Mouse (Mus musculus): ENCODE measurements around the gene Zswim9.
"Not testable (repeated sequence)": the region's sequence is repeated elsewhere in the genome, so short reads cannot be mapped to it uniquely, and the experiment has no call there.

Gene Zswim9

GRCm38 (mm10) chr7:13278308-13278891, at the start of gene Zswim9:
Zswim9 (minus strand) TSS chr7:13278721.
- peak; percentile 88 for DNase-seq (ENCODE audit: low spot score)

- no peak for DNase-seq (ENCODE audit: low spot score)
Observed at GRCm38 (mm10) chr7:13324316-13324715, 45.8 kb upstream of the Zswim9 start, which contains the start of gene Pla2g4c. Pla2g4c (plus strand) TSS chr7:13324655.

GRCm38 (mm10) chr7:13321424-13321823, 42.9 kb upstream of the Zswim9 start:
- DNase-seq (ENCODE audit: low spot score), result no peak

- DNase-seq (ENCODE audit: low spot score), result no peak
Observed at GRCm38 (mm10) chr7:13314095-13314597, 35.6 kb upstream of the Zswim9 start.

DNA sequence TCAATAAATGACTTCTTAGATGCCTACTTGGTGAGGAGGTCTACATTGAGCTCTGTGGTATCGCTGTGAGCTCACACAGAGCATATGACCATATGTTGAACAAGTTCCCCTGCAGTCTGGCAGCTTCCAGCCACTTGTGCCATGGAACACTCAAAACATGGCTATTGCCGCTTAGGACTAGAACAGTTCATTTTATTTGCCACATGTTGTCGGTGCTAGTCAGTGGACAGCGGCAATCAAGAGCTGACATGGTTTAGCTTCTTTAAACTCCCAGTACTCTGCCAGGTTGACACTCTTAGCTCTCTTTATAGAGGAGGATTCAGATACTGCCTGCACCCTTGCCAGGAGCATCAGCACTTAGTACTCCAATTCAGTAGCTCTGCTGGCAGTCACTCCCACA, 32.9 kb upstream of the Zswim9 start:
- DNase-seq (ENCODE audit: low spot score), result no peak

- DNase-seq (ENCODE audit: low spot score), result no peak
Observed at GRCm38 (mm10) chr7:13310493-13311199, 32.1 kb upstream of the Zswim9 start.

DNA sequence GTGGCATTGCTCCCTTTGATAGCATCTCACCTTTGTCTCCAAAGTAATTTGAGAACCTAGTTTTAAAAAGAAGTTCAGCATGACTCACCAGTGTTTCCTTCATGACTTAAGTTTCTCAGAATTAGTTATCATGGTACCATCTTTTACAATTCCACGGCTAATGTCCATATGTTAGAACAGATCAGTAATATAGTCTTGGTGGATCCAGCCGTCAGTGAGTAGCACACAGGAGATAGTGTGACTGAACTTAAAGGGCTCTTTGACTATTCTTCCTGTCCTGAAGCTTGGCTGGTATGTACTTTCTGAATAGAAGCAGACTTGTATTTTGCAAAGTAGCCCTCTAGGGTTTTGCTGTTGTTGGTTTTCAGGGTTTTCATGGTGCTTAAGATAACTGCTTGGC, 30.9 kb upstream of the Zswim9 start:
- DNase-seq (ENCODE audit: low spot score), result no peak

GRCm38 (mm10) chr7:13303372-13303771, 24.9 kb upstream of the Zswim9 start:
- DNase-seq (ENCODE audit: low spot score), result no peak

DNA sequence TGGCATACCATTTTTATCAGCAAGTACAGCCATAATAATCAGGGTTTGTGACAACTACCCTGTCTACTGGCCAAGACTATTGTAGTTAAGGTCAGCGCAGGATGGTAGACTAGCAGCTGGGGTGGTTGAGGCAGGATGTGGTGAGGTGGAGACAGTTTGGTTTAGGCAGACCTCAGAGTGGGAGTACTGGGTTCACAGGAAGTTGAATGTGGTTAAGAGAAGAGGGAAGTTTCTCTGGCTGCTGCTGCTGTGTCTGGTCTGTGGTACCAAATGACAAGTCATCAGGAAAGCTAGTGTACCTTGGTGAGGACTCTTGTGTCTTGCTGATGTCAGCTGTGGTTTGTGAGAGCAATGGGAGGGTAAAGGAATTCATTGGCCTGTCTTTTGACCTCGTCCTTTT, 24.3 kb upstream of the Zswim9 start:
- no peak for DNase-seq (ENCODE audit: low spot score)

GRCm38 (mm10) chr7:13301643-13302042, 23.1 kb upstream of the Zswim9 start:
- no peak for DNase-seq (ENCODE audit: low spot score)

- no peak for DNase-seq (ENCODE audit: low spot score)
Observed at GRCm38 (mm10) chr7:13298821-13299220, 20.3 kb upstream of the Zswim9 start.

DNA sequence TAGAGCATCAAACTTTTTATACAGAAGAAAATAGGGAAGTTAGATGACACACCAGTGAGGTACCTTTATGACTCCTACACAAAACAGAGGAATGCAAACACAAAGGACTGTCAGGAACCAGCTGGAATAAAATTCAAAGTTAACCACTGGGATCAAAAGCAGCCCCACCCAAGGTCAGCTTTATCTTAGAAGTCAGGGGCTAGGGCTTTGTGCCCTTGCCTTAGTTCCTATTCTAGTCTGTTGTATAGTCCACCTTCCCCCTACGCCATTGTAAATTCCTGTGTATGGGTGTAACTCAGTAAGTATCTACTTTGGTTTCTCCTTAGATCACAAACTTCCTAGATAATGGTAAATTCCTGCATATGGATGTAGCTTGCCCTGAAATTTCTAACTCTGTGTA, 19.1 kb upstream of the Zswim9 start:
- DNase-seq (ENCODE audit: low spot score), result no peak

GRCm38 (mm10) chr7:13295256-13295655, 16.7 kb upstream of the Zswim9 start:
- DNase-seq (ENCODE audit: low spot score), result no peak

- no peak for DNase-seq (ENCODE audit: low spot score)
Observed at GRCm38 (mm10) chr7:13293878-13294855, 15.6 kb upstream of the Zswim9 start.

GRCm38 (mm10) chr7:13291370-13291769, 12.8 kb upstream of the Zswim9 start:
- DNase-seq (ENCODE audit: low spot score), result no peak

DNA sequence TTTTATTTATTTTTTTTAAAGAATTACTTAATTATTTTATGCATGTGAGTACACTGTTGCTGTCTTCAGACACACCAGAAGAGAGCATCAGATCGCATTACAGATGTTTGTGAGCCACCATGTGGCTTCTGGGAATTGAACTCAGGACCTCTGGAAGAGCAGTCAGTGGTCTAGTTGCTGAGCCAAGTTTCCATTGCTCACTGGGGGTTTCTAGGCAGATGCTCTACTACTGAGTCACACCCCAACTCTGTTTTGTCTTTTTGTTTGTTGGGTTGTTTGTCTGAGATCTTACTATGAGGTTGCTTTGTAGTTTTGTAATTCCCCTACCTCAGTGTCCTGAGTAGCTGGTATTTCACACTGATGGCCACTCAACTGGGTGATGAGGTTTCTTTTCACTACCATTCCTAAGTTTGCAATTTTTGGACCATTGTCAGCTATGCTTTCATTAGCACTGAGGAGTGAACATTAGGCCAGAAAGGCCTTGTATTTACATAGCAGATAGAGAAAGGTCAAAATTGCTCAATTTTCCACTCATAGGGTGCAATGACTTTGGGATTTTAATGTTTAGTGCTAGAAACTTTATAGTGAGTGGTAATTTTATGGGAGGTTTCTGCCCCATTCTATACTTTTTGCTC, 11.6 kb upstream of the Zswim9 start:
- no peak for DNase-seq (ENCODE audit: low spot score)

DNA sequence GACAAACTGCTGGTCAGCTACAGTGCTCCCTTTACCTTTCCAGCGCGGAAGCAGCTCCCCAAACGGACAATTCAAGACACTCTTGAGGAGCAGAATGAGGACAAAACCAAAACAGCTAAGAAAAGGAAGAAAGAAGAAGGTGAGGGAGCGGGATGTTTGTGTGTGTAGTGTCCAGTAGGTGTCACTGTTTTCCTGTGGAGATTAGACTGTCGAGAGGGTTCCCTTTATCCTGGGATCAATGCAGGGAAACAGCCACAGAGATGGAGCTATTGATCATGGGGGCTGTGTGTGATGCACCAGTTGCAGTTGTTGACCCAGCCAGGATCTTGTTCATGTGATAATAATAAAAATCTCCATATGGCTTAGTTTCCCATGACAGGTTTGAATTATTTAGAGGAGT, 10.1 kb upstream of the Zswim9 start:
- no peak for DNase-seq (ENCODE audit: low spot score)

GRCm38 (mm10) chr7:13278957-13279356, 436 bp upstream of the Zswim9 start:
- DNase-seq (ENCODE audit: low spot score), result not testable (repeated sequence)

- no peak for DNase-seq (ENCODE audit: low spot score)
Observed at GRCm38 (mm10) chr7:13277833-13278232, 688 bp downstream of the Zswim9 start.

DNA sequence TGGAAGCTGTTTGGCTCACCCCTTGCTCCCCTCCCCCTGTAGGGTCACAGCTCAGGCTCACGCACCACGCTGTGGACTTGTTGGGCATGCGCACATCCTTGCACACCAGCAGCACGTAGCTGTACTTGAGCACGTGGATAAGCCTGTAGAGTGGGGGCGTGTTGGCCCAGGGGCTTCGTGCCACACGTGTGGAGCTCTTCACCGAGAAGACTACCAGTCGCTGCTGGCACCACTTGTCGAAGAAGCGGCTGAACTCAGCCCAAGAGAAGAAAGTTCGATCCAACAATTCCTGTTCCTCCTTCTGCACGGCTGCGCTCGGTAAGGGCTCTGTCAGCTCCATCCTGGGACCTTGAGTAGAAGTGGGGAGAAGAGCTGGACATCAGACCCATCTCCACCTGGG, 1.4 kb downstream of the Zswim9 start, which contains the start of gene Lig1:
Gene Lig1, plus strand, starts transcription at position 203 of the 400 bp plus-strand sequence.
- no peak for DNase-seq (ENCODE audit: low spot score)

DNA sequence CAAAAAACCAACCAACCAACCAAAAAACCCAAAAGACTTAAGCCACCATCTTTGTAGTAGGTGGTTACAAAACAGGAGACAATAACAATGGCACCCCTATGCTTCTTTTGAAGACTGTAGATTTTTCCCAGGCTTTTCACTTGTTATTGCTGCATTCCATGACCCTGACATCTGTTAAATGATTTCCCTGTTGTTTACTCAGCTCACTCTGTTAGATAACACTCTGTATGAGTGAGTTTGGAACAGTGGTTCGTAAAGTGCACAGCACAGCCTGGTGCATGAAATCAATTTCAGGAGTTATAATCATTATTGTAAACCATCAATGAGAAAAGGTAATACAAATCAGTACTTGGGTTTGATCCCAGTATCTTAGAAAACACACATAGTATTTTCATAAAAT, 6.8 kb downstream of the Zswim9 start:
- DNase-seq (ENCODE audit: low spot score), result no peak

DNA sequence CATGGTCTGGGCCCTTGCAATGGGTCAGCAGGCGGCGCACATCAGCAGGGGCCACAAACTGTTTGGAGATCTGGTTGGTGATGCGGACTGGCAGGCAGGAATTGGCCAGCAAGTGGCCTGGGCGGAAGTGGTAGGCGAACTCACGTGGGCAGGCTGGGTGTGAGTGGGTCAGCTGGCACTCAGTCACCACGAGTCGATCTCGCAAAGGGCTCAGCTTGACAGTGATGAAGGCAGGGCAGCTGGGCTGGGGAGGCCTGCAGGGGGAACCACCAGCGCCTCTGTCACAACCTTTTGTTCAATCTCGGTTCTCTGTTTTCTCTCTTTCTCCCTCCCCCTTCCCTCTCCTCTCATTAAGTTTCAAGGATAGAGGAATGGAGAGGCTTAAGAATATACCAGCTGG, 9.1 kb downstream of the Zswim9 start:
- DNase-seq (ENCODE audit: low spot score), result no peak
